Mouse (Mus musculus) stomach, embryonic 15.5 days (tissue): Measurements from ENCODE around the gene Ppp3ca. TPM values are rescaled to one million over a fixed set of nuclear protein-coding genes. Genes with fewer than 3 reads are reported as not detected.

Experiments used
- ATAC-seq: fragments of 200-750 bp; cut with Nextera tagmentation; 2 replicates; pipeline ENCODE4 v1.8.0; 2017; ENCODE audit warnings: low read depth, moderate number of reproducible peaks, moderate TSS enrichment; ENCODE audit not compliant: insufficient read depth, low FRiP score
- H3K27ac ChIP-seq: fragments of 300-500 bp; sonication (generic); 2 replicates; pipeline ENCODE4 v1.5.1; 2015; ENCODE audit warnings: mild to moderate bottlenecking, inconsistent platforms
- H3K27me3 ChIP-seq: fragments of 300-500 bp; sonication (generic); replicated peaks from 2 replicates; pipeline ENCODE4 v1.6.1; 2015; ENCODE audit warnings: inconsistent platforms
- H3K36me3 ChIP-seq: fragments of 300-500 bp; sonication (generic); 2 replicates; pipeline ENCODE4 v1.6.1; 2015; ENCODE audit warnings: inconsistent platforms
- H3K4me1 ChIP-seq: fragments of 300-500 bp; sonication (generic); 2 replicates; pipeline ENCODE4 v1.6.1; 2015; ENCODE audit warnings: inconsistent platforms
- H3K4me2 ChIP-seq: fragments of 300-500 bp; sonication (generic); 2 replicates; pipeline ENCODE4 v1.6.1; 2015; ENCODE audit warnings: mild to moderate bottlenecking, inconsistent platforms
- H3K4me3 ChIP-seq: fragments of 300-500 bp; sonication (generic); replicated peaks from 2 replicates; pipeline ENCODE4 v1.5.1; 2015; ENCODE audit warnings: inconsistent platforms
- H3K9ac ChIP-seq: fragments of 300-500 bp; sonication (generic); 2 replicates; pipeline ENCODE4 v1.6.1; 2015; ENCODE audit warnings: inconsistent platforms
- H3K9me3 ChIP-seq: fragments of 300-500 bp; sonication (generic); 2 replicates; pipeline ENCODE4 v1.6.1; 2016; ENCODE audit warnings: inconsistent platforms
- WGBS: fragments of 180-500 bp; shearing (Covaris S2); methylation state at CpG from one replicate; pipeline ENCODE4 v1.1.7; 2015; 5-methylcytosine and 5-hydroxymethylcytosine counted together
- polyA plus RNA-seq: library from polyadenylated mRNA; unstranded; fragments of >200 nt; fragmentation: Nextera tagmentation; extraction: Ambion mirVana; gene quantifications from 2 replicates; pipeline ENCODE4 v1.2.1, GENCODE M21; 2015

The Ppp3ca gene
- polyA plus RNA-seq, 1 experiment from 2014 or later, result 54.9 TPM

- Histone ChIP-seq H3K9ac (no peak overlapping the region), H3K27me3 (no peaks in the 10 kb centered on the region), H3K4me2 (no peak overlapping the region), H3K36me3 (no peaks in the 10 kb centered on the region), H3K4me1 (no peaks in the 10 kb centered on the region), H3K4me3 (no peak overlapping the region), H3K9me3 (no peaks in the 10 kb centered on the region), H3K27ac (no peak overlapping the region)
- whole genome bisulfite sequencing, result 65% methylated on average over 6 of the region's 6 CpGs
- no peak for ATAC-seq
Measured at GRCm38 (mm10) chr3:136852921-136853320, 183.0 kb downstream of the Ppp3ca start.

- no peak overlapping the region for H3K27ac ChIP-seq
- ATAC-seq, result no peak
- 70% methylated on average over 4 of the region's 4 CpGs for WGBS
- H3K36me3 ChIP-seq, result no peaks in the 10 kb centered on the region
- no peaks in the 10 kb centered on the region for H3K9me3 ChIP-seq
- H3K27me3 ChIP-seq, result no peaks in the 10 kb centered on the region
- no peak overlapping the region for H3K4me2 ChIP-seq
- no peak overlapping the region for H3K9ac ChIP-seq
- H3K4me1 ChIP-seq, result no peaks in the 10 kb centered on the region
- no peak overlapping the region for H3K4me3 ChIP-seq
Measured at GRCm38 (mm10) chr3:136853596-136853995, 183.7 kb downstream of the Ppp3ca start.

GRCm38 (mm10) chr3:136855996-136856395 is 186.1 kb downstream of the Ppp3ca start:
- H3K9me3 ChIP-seq, result no peaks in the 10 kb centered on the region
- 75% methylated on average over 4 of the region's 4 CpGs for whole genome bisulfite sequencing
- H3K27me3 ChIP-seq, result no peaks in the 10 kb centered on the region
- no peaks in the 10 kb centered on the region for H3K36me3 ChIP-seq
- no peak overlapping the region for H3K27ac ChIP-seq
- H3K9ac ChIP-seq, result no peak overlapping the region
- no peak overlapping the region for H3K4me3 ChIP-seq
- ATAC-seq, result no peak
- H3K4me1 ChIP-seq, result no peaks in the 10 kb centered on the region
- no peak overlapping the region for H3K4me2 ChIP-seq

- no peak overlapping the region for H3K27ac ChIP-seq
- no peaks in the 10 kb centered on the region for H3K27me3 ChIP-seq
- H3K9me3 ChIP-seq, result no peaks in the 10 kb centered on the region
- no peak overlapping the region for H3K4me2 ChIP-seq
- 43% methylated on average over 11 of the region's 11 CpGs for WGBS
- H3K9ac ChIP-seq, result no peak overlapping the region
- H3K4me1 ChIP-seq, result no peaks in the 10 kb centered on the region
- ATAC-seq, result peak; percentile 96
- H3K36me3 ChIP-seq, result no peaks in the 10 kb centered on the region
- H3K4me3 ChIP-seq, result no peak overlapping the region
Measured at GRCm38 (mm10) chr3:136862051-136862837, 192.3 kb downstream of the Ppp3ca start.

GRCm38 (mm10) chr3:136863127-136863526 is 193.2 kb downstream of the Ppp3ca start:
- Histone ChIP-seq H3K36me3 (no peaks in the 10 kb centered on the region), H3K4me1 (no peaks in the 10 kb centered on the region), H3K4me2 (no peak overlapping the region), H3K9ac (no peak overlapping the region), H3K27ac (no peak overlapping the region), H3K4me3 (no peak overlapping the region), H3K27me3 (no peaks in the 10 kb centered on the region), H3K9me3 (no peaks in the 10 kb centered on the region)
- ATAC-seq, result no peak
- 83% methylated on average over 5 of the region's 5 CpGs for WGBS

GRCm38 (mm10) chr3:136864306-136864705 is 194.4 kb downstream of the Ppp3ca start:
- no peak overlapping the region for H3K4me2 ChIP-seq
- no peaks in the 10 kb centered on the region for H3K27me3 ChIP-seq
- no peaks in the 10 kb centered on the region for H3K9me3 ChIP-seq
- H3K27ac ChIP-seq, result no peak overlapping the region
- no peak overlapping the region for H3K4me3 ChIP-seq
- H3K36me3 ChIP-seq, result no peaks in the 10 kb centered on the region
- ATAC-seq, result no peak
- no peaks in the 10 kb centered on the region for H3K4me1 ChIP-seq
- no peak overlapping the region for H3K9ac ChIP-seq

GRCm38 (mm10) chr3:136865176-136865859 is 195.4 kb downstream of the Ppp3ca start:
- no peaks in the 10 kb centered on the region for H3K27me3 ChIP-seq
- no peak overlapping the region for H3K9ac ChIP-seq
- whole genome bisulfite sequencing, result 81% methylated on average over 4 of the region's 4 CpGs
- no peak overlapping the region for H3K27ac ChIP-seq
- H3K36me3 ChIP-seq, result no peaks in the 10 kb centered on the region
- H3K9me3 ChIP-seq, result no peaks in the 10 kb centered on the region
- no peak for ATAC-seq
- H3K4me2 ChIP-seq, result no peak overlapping the region
- H3K4me3 ChIP-seq, result no peak overlapping the region
- H3K4me1 ChIP-seq, result no peaks in the 10 kb centered on the region

GRCm38 (mm10) chr3:136866095-136866494 is 196.2 kb downstream of the Ppp3ca start:
- 97% methylated on average over 3 of the region's 3 CpGs for WGBS
- no peaks in the 10 kb centered on the region for H3K9me3 ChIP-seq

GRCm38 (mm10) chr3:136866571-136866970 is 196.6 kb downstream of the Ppp3ca start:
- Histone ChIP-seq H3K4me1 (0 out of 2 replicates have a peak, but pooled peaks cover 2% of the 10 kb centered on the region), H3K27me3 (no peaks in the 10 kb centered on the region), H3K36me3 (no peaks in the 10 kb centered on the region), H3K9ac (no peak overlapping the region), H3K27ac (no peak overlapping the region), H3K9me3 (no peaks in the 10 kb centered on the region), H3K4me3 (no peak overlapping the region), H3K4me2 (no peak overlapping the region)
- no peak for ATAC-seq
- 82% methylated on average over 3 of the region's 3 CpGs for WGBS

More at GRCm38 (mm10) chr3:136866095-136866494, 196.2 kb downstream of the Ppp3ca start:
- no peaks in the 10 kb centered on the region for H3K27me3 ChIP-seq
- no peak overlapping the region for H3K4me2 ChIP-seq
- no peak overlapping the region for H3K4me3 ChIP-seq
- H3K9ac ChIP-seq, result no peak overlapping the region
- no peaks in the 10 kb centered on the region for H3K4me1 ChIP-seq
- H3K36me3 ChIP-seq, result no peaks in the 10 kb centered on the region
- H3K27ac ChIP-seq, result no peak overlapping the region
- ATAC-seq, result no peak

GRCm38 (mm10) chr3:136867366-136867765 is 197.4 kb downstream of the Ppp3ca start:
- Histone ChIP-seq H3K4me3 (no peak overlapping the region), H3K9ac (no peak overlapping the region), H3K27ac (no peak overlapping the region), H3K27me3 (no peaks in the 10 kb centered on the region), H3K9me3 (no peaks in the 10 kb centered on the region), H3K4me2 (no peak overlapping the region), H3K36me3 (no peaks in the 10 kb centered on the region), H3K4me1 (peaks cover 9% of the 10 kb centered on the region; the same call in 1 of the 2 replicates)
- WGBS, result 89% methylated on average over 2 of the region's 2 CpGs
- no peak for ATAC-seq

GRCm38 (mm10) chr3:136871772-136872532 is 202.0 kb downstream of the Ppp3ca start:
- H3K27ac ChIP-seq, result no peak overlapping the region

More at GRCm38 (mm10) chr3:136871772-136872532, 202.0 kb downstream of the Ppp3ca start:
- Histone ChIP-seq H3K9me3 (no peaks in the 10 kb centered on the region), H3K4me1 (peaks cover 9% of the 10 kb centered on the region; the same call in 1 of the 2 replicates), H3K9ac (no peak overlapping the region), H3K4me2 (no peak overlapping the region), H3K27me3 (no peaks in the 10 kb centered on the region), H3K4me3 (no peak overlapping the region), H3K36me3 (no peaks in the 10 kb centered on the region)
- ATAC-seq, result no peak
- 51% methylated on average over 14 of the region's 14 CpGs for WGBS
